Mouse (Mus musculus) kidney, adult 2 months (tissue): ENCODE measurements around the gene Slc29a1. TPM values are rescaled to one million over a fixed set of nuclear protein-coding genes. Genes with fewer than 3 reads are reported as not detected.

Experiments
- DNase-seq: peaks from one replicate; pipeline ENCODE4 v3.0.0; 2021
- H3K27ac ChIP-seq: fragments of 200-500 bp; 2 replicates; pipeline ENCODE4 v1.5.1; 2012; ENCODE audit warnings: low read depth, low read length, control low read depth, inconsistent platforms; ENCODE audit not compliant: insufficient read depth
- H3K27me3 ChIP-seq: fragments of 200-500 bp; replicated peaks from 2 replicates; pipeline ENCODE4 v1.6.1; 2012; ENCODE audit warnings: mild to moderate bottlenecking, moderate library complexity, low read length, inconsistent platforms; ENCODE audit not compliant: control insufficient read depth, insufficient read depth
- H3K36me3 ChIP-seq: fragments of 200-500 bp; 2 replicates; pipeline ENCODE4 v1.6.1; 2012; ENCODE audit warnings: mild to moderate bottlenecking, moderate library complexity, low read length, inconsistent platforms; ENCODE audit not compliant: control insufficient read depth, insufficient read depth
- H3K4me1 ChIP-seq: fragments of 200-500 bp; 2 replicates; pipeline ENCODE4 v1.6.1; 2011; ENCODE audit warnings: low read length; ENCODE audit not compliant: control insufficient read depth, insufficient read depth
- H3K4me3 ChIP-seq: fragments of 200-500 bp; 2 replicates; pipeline ENCODE4 v1.5.1; 2011; ENCODE audit warnings: mild to moderate bottlenecking, low read depth, low read length, control low read depth; ENCODE audit not compliant: insufficient read depth
- CTCF ChIP-seq: fragments of 200-500 bp; conservative IDR thresholded peaks from 2 replicates; pipeline ENCODE4 v1.5.1; 2011; ENCODE audit warnings: low read depth, mild to moderate bottlenecking, control low read depth, low read length, moderate library complexity, mixed read lengths; ENCODE audit not compliant: insufficient read depth, insufficient read length
- POLR2A ChIP-seq: fragments of 200-500 bp; IDR thresholded peaks from one replicate; pipeline ENCODE4 v1.6.1; 2011; ENCODE audit warnings: low read depth, low read length, control low read depth
- WGBS: fragments of 180-500 bp; shearing (Covaris S2); methylation state at CpG from one replicate; pipeline ENCODE4 v1.1.7; 2018; 5-methylcytosine and 5-hydroxymethylcytosine counted together
- polyA plus RNA-seq: library from polyadenylated mRNA; depleted of rRNA; stranded (reverse); fragments of >200 nt; gene quantifications from 2 replicates; pipeline ENCODE4 v1.2.3, GENCODE M21; 2012

Gene Slc29a1
- polyA plus RNA-seq, 1 experiment: 89.5 TPM

DNA sequence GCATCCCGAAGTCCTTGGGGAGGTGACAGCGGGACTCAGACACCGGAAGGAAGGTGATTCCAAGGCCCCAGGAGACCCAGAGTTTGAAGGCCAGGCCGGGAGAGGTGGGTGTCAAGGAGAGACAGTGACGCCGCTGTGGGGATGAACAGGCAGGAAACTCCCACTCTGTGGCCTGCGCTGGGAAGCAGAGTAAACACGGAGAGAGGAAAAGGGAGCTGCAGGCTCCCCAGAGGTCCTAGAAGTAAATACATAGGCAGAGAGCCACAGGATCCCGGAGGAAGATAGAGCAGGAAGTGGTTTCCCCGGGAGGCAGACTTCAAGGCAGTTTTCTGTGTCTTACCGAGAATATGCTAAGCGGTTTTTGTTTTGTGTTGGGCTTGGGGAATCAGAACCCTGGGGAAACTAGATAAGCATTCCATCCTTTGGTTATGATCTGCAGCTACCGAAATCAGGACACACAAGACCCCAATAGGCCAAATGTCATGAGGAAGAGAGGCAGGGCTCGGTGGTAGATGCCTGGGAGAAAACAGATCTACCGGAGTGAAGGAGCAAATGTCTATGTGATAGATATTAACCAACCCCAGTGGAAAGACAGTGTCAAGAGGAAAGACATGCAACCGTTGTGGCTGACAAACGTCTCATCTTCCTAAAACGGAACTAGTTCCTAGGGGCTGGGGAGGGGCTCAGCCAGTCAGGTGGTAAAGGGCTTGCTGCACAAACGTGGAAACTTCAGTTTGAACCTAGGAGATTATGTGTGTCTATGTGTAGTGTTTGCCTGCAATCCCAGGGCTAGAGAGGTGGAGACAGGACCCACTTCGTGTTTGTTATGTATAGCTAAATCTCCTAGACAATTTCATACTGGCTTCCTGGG lies 20.2 kb upstream of the Slc29a1 start:
- no peaks in the 10 kb centered on the region for H3K36me3 ChIP-seq
- peak overlapping the region; percentile 87 for H3K27ac ChIP-seq
- TF ChIP-seq POLR2A (no peak), CTCF (no peak)
- 36% methylated on average over 20 of the region's 20 CpGs for WGBS
- no peaks in the 10 kb centered on the region for H3K4me1 ChIP-seq
- DNase-seq: peak; percentile 66
- H3K4me3 ChIP-seq: peak overlapping the region; percentile 30
- H3K27me3 ChIP-seq: no peaks in the 10 kb centered on the region

DNA sequence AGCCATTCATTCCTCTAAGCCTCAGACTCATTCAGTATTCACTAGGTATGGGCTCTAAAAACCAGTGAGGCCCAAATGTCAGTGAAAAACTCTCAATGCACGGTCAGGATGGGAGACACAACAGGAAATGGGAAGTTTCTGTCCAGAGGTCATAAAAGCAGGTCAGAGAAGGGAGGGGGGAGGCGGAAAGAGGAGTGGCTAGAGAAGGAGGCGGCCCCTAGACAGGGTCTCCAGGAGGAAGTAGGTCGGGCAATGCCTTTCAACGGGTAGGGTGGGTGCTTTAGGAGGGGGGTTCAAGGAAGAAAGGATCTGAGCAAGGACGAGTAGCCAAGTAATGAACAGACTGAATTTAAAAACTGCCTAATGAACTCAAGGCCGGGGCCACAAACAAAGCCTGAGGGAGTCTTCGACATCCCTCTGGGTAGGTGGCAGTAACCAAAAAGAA lies 19.6 kb upstream of the Slc29a1 start:
- 28% methylated on average over 8 of the region's 8 CpGs for WGBS
- TF ChIP-seq CTCF (no peak), POLR2A (no peak)
- H3K27ac ChIP-seq: peak overlapping the region; percentile 87
- H3K4me1 ChIP-seq: no peaks in the 10 kb centered on the region
- no peaks in the 10 kb centered on the region for H3K27me3 ChIP-seq
- DNase-seq: peak; percentile 83
- peak overlapping the region; percentile 30 for H3K4me3 ChIP-seq
- H3K36me3 ChIP-seq: no peaks in the 10 kb centered on the region

DNA sequence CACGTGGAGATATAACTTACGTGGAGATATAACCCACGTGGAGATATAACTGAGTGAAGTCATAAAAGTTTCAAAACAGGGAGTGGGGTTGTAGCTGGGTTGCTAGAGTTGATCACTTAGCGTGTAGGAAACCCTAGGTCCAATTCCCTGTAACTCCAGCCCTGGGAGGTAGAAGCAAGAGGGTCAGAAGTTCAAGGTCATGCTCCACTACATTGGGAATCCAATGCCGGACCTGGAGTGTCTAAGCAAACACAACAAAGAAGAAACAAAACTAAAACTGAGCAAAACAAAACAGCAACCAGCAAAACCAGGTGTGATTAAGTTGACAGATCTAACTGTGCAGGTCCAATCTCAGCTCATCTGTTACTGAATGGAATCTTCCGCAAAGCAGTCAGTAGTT lies 18.2 kb upstream of the Slc29a1 start:
- no peaks in the 10 kb centered on the region for H3K4me1 ChIP-seq
- H3K36me3 ChIP-seq: no peaks in the 10 kb centered on the region
- no peak overlapping the region for H3K27ac ChIP-seq
- no peak for DNase-seq
- no peak overlapping the region for H3K4me3 ChIP-seq
- 84% methylated on average over 6 of the region's 6 CpGs for WGBS
- TF ChIP-seq CTCF: no peak
- no peak for TF ChIP-seq POLR2A
- no peaks in the 10 kb centered on the region for H3K27me3 ChIP-seq

DNA sequence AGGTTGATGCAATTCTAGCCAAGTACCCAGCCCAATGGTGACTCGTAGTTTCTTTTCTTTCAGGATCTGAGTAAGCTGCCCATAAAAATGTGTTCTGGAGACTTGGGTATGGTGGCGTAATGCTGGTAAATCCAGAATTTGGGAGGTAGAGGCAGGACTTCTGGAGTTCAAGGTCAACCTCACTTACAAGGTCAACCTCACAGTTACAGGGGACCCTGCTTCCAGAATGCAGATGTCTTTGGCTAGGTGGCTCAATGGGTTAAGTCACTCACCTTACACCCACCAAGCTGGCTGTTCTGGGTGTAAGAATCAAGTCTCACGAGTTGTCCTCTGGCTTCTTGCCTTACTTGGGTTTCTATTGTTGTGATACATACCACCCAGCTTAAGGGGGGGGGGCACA lies 17.3 kb upstream of the Slc29a1 start:
- Histone ChIP-seq H3K36me3 (no peaks in the 10 kb centered on the region), H3K4me3 (no peak overlapping the region), H3K4me1 (no peaks in the 10 kb centered on the region), H3K27me3 (no peaks in the 10 kb centered on the region), H3K27ac (no peak overlapping the region)
- TF ChIP-seq CTCF (no peak), POLR2A (no peak)
- WGBS: 85% methylated on average over 3 of the region's 3 CpGs
- no peak for DNase-seq

DNA sequence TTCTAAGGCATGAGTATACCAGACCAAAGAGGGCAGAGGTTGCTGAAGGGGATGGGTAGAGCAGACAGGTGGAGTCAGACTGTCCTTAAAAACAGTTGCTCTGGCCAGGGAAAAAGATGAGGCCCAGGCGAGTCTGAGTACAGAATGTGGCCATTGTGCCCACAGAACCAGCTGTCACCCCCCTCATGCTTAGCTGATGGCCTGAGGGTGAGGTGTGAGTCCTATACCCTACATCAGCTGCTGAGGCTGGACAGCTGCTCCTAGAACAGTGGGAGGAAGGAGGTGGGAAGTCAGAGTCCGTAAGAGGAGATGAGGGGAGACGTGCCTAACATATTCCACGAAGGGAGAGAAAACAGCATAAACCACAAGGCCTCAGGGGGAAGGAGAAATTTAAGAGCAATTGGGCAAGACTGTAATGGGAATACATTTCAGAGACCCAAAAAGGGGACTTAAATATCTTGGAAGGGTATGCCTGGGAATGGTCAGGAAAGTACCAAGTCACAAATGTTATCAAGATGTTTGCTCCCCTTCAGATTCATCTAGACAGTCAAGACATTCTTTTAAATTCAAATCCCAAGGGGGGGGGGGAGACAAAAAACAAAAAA lies 16.7 kb upstream of the Slc29a1 start:
- no peak overlapping the region for H3K27ac ChIP-seq
- H3K4me3 ChIP-seq: no peak overlapping the region
- no peaks in the 10 kb centered on the region for H3K27me3 ChIP-seq
- H3K4me1 ChIP-seq: no peaks in the 10 kb centered on the region
- WGBS: 72% methylated on average over 4 of the region's 4 CpGs
- no peaks in the 10 kb centered on the region for H3K36me3 ChIP-seq
- TF ChIP-seq POLR2A (no peak), CTCF (no peak)
- DNase-seq: no peak

DNA sequence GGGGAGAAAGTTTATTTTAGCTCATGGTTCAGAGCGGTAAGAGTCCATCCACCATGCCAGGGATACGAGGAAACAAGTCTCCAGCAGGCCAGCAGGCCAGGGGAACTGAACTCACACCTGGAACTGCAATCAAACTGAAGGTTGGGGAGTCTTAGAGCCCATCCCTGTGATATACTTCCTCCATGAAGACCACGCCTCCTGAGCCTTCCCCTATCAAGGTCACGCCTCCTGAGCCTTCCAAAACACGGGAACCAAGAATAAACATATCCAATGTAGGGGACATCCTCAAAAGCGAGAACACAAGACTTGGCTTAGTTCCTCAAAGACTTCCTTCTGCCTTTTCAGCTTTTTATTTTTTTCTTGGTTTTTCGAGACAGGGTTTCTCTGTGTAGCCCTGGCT lies 13.5 kb upstream of the Slc29a1 start:
- no peak for TF ChIP-seq POLR2A
- TF ChIP-seq CTCF: no peak
- 76% methylated on average over 7 of the region's 7 CpGs for WGBS
- no peaks in the 10 kb centered on the region for H3K36me3 ChIP-seq
- H3K27ac ChIP-seq: no peak overlapping the region
- no peak for DNase-seq
- H3K27me3 ChIP-seq: no peaks in the 10 kb centered on the region
- no peak overlapping the region for H3K4me3 ChIP-seq
- H3K4me1 ChIP-seq: no peaks in the 10 kb centered on the region

DNA sequence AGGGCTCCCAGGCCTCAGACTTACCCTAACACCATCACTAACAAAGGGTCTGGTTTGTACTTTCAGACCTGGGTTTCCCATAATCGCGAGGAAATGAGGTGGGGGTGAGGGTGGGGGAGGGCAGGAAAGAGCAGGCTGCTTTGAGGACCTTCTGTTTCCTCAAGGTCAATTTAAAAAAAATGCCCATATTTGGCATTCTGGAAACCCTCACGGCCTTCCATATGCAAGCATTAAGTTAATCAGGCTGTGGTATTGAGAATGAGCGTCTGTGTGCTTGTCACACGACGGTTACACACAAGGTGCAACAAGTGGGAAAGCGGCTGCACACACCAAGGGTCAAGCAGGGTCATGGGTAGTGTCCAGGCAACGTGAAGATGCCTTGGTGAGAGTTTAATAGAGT lies 12.6 kb upstream of the Slc29a1 start:
- Histone ChIP-seq H3K27ac (no peak overlapping the region), H3K4me1 (no peaks in the 10 kb centered on the region), H3K4me3 (no peak overlapping the region), H3K27me3 (no peaks in the 10 kb centered on the region), H3K36me3 (no peaks in the 10 kb centered on the region)
- 77% methylated on average over 8 of the region's 8 CpGs for WGBS
- DNase-seq: no peak
- TF ChIP-seq POLR2A: no peak
- TF ChIP-seq CTCF: no peak
